1 mouse cellular context compared by ENCODE assay signal in the genomic region with DNA sequence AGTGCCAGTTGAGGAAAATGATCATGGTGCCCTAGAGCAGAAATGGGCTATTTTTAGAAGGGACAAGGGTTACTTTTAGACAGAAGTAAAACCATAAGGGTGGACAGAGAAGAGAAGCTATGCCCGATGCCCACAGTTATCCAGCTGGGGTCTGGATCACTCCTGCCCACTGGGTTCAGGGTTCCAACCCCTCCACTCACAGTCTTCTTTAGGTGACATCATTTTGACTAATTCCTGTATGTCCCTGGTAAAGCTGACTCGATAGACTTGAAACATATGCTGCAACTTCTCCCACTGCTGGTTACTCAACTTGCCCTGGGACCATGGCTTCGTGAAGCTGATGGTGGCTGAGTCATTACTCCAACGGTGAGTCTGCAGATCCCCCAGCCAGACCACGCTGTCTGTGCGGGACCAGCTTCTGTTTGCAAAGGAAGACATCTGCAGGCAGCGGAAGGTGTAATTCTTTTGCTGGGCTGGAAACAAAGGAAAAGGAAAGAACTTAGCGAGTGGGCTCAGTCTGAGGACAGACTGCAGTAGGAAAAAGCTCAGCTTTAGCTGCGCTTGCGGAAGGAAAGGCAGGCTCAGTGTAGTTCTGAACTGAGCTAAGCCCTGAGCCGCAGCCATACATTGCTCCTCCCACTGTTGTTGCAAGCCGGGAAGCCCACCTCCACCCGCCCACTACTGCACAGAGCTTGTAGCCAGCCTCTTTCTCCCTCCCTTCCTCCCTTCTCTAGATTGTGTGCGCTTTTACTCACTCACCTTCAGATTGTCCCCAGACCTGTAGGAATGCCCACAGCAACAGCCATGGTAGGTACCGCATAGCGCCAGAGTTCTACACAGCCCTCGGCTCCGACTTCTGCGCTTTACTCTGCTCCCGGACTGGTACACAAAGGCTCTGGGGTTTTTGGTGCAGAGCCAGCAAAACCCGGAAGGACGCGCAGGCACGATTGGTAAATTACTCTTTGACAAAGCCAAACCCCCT.
TF ChIP-seq lines count a peak whose summit lies in the region.

No protein-coding gene starts in this region.

TF ChIP-seq in CH12.LX, 34 proteins besides CTCF, POLR2A, EP300 and RAD21 (continued from another document):
- 0 out of 2 replicates have a peak, but pooled peaks have one; percentile 47 for TF ChIP-seq MXI1 (IDR thresholded peaks at IDR 0.05; ENCODE audit: low read depth, low read length)
- peak; percentile 53; the same call in 1 of the 2 replicates for TF ChIP-seq SIN3A (IDR thresholded peaks at IDR 0.05; ENCODE audit: low read length)
- peak; percentile 88 for TF ChIP-seq ELF1 (IDR thresholded peaks at IDR 0.05; ENCODE audit: low read depth, low read length)
- peak; percentile 50; the same call in 1 of the 2 replicates for TF ChIP-seq NELFE (IDR thresholded peaks at IDR 0.05; ENCODE audit: low read depth, low read length)
- 0 out of 2 replicates have a peak, but pooled peaks have one; percentile 32 for TF ChIP-seq UBTF (IDR thresholded peaks at IDR 0.05; ENCODE audit: low read depth, low read length)
